In genomic region chr13:56516816-56517215, GRCm38 (mm10) we compare ENCODE assay signal across 28 mouse cellular contexts. TPM values are rescaled to one million over a fixed set of nuclear protein-coding genes. Genes with fewer than 3 reads are reported as not detected.
DNase-seq lines count a peak whose midpoint lies in the region; ATAC-seq lines count a peak whose summit lies in the region.
"Had no signal": no experiment of that assay in that cellular context is flagged by ENCODE, and none has a peak within 500 bp of the region (broad histone marks: within the 10 kb centered on the region; RNA-seq: fewer than 3 reads in every experiment).

No protein-coding gene starts in this region.

- no peak for ATAC-seq in forebrain, embryonic 14.5 days
- no peak for ATAC-seq in midbrain, embryonic 14.5 days (ENCODE audit: low FRiP score, low TSS enrichment)
- no peak for ATAC-seq in midbrain, embryonic 11.5 days (ENCODE audit: low FRiP score)
- ATAC-seq in hindbrain, embryonic 12.5 days (ENCODE audit: low FRiP score), result no peak
- ATAC-seq: forebrain, embryonic 16.5 days; hindbrain, embryonic 16.5 days; Patski had no signal

- no peaks in the 10 kb centered on the region for H3K4me1 ChIP-seq in forebrain, embryonic 14.5 days (ENCODE audit: control insufficient read depth, insufficient read depth, low read length)
- peaks cover 8% of the 10 kb centered on the region for H3K4me1 ChIP-seq in forebrain, embryonic 10.5 days
- no peaks in the 10 kb centered on the region for H3K4me1 ChIP-seq in midbrain, embryonic 14.5 days (ENCODE audit: control insufficient read depth, insufficient read depth, low read length)
- H3K4me1 ChIP-seq in midbrain, embryonic 11.5 days (ENCODE audit: control insufficient read depth, insufficient read depth, low read length), result peaks cover 3% of the 10 kb centered on the region; the same call in 1 of the 2 replicates
- no peaks in the 10 kb centered on the region for H3K4me1 ChIP-seq in hindbrain, embryonic 12.5 days
- H3K4me1 ChIP-seq: hindbrain, embryonic 13.5 days had no signal

- peak; percentile 20 for DNase-seq in forebrain, embryonic 14.5 days (ENCODE audit: low spot score)
- no peak for DNase-seq in forebrain, embryonic 10.5 days (ENCODE audit: extremely low spot score, low spot score)
- DNase-seq in midbrain, embryonic 14.5 days, result peak; percentile 24
- no peak for DNase-seq in midbrain, embryonic 11.5 days (ENCODE audit: low spot score, missing footprints)
- peak; percentile 17 for DNase-seq in Muller cell, postnatal 12 days (ENCODE audit: inconsistent ontology term)
- DNase-seq in retina, postnatal 1 day, result peak; percentile 75
- no peak for DNase-seq in embryo, embryonic 11 days
- DNase-seq: adrenal gland, postnatal 10 days; adrenal gland, postnatal 36 days; cerebellum, adult 11-12 months; cerebellum, adult 8-10 months; cerebellum, postnatal 10 days; cerebellum, postnatal 36 days; gastrocnemius, adult 2 months; gastrocnemius, postnatal 14 days had no signal

- WGBS in forebrain, embryonic 14.5 days, result 4% methylated on average over 7 of the region's 7 CpGs
- WGBS in forebrain, embryonic 10.5 days, result 35% methylated on average over 7 of the region's 7 CpGs
- 16% methylated on average over 7 of the region's 7 CpGs for WGBS in midbrain, embryonic 14.5 days
- WGBS in midbrain, embryonic 11.5 days, result 24% methylated on average over 7 of the region's 7 CpGs
- 54% methylated on average over 7 of the region's 7 CpGs for WGBS in hindbrain, embryonic 12.5 days

- no peaks in the 10 kb centered on the region for H3K36me3 ChIP-seq in forebrain, embryonic 14.5 days (ENCODE audit: control insufficient read depth, insufficient read depth, low read length)
- no peaks in the 10 kb centered on the region for H3K36me3 ChIP-seq in forebrain, embryonic 10.5 days (replicated peaks)
- H3K36me3 ChIP-seq in midbrain, embryonic 14.5 days (ENCODE audit: control insufficient read depth, insufficient read depth, low read length), result no peaks in the 10 kb centered on the region
- no peaks in the 10 kb centered on the region for H3K36me3 ChIP-seq in midbrain, embryonic 11.5 days (ENCODE audit: control insufficient read depth, insufficient read depth, low read length)
- H3K36me3 ChIP-seq in hindbrain, embryonic 12.5 days, result no peaks in the 10 kb centered on the region
- H3K36me3 ChIP-seq: hindbrain, embryonic 13.5 days had no signal

- no peaks in the 10 kb centered on the region for H3K27me3 ChIP-seq in forebrain, embryonic 14.5 days (replicated peaks; ENCODE audit: control insufficient read depth, insufficient read depth, low read length)
- no peaks in the 10 kb centered on the region for H3K27me3 ChIP-seq in forebrain, embryonic 10.5 days (ENCODE audit: poor library complexity, severe bottlenecking)
- H3K27me3 ChIP-seq in midbrain, embryonic 14.5 days (ENCODE audit: control insufficient read depth, insufficient read depth, low read length), result no peaks in the 10 kb centered on the region
- H3K27me3 ChIP-seq in midbrain, embryonic 11.5 days (ENCODE audit: control insufficient read depth, insufficient read depth, low read length), result no peaks in the 10 kb centered on the region
- no peaks in the 10 kb centered on the region for H3K27me3 ChIP-seq in hindbrain, embryonic 12.5 days
- H3K27me3 ChIP-seq: hindbrain, embryonic 13.5 days; Patski had no signal

- H3K4me3 ChIP-seq in forebrain, embryonic 14.5 days (ENCODE audit: low read depth, low read length), result no peak overlapping the region
- H3K4me3 ChIP-seq in forebrain, embryonic 10.5 days, result no peak overlapping the region
- H3K4me3 ChIP-seq in midbrain, embryonic 14.5 days (replicated peaks; ENCODE audit: low read depth, low read length), result no peak overlapping the region
- H3K4me3 ChIP-seq in midbrain, embryonic 11.5 days (ENCODE audit: low read depth, low read length), result no peak overlapping the region
- H3K4me3 ChIP-seq in hindbrain, embryonic 12.5 days, result no peak overlapping the region
- H3K4me3 ChIP-seq: gastrocnemius, adult 2 months; hindbrain, embryonic 13.5 days had no signal

- no peak overlapping the region for H3K4me2 ChIP-seq in forebrain, embryonic 14.5 days (ENCODE audit: low read length)
- no peak overlapping the region for H3K4me2 ChIP-seq in midbrain, embryonic 14.5 days (ENCODE audit: low read length)
- H3K4me2 ChIP-seq in midbrain, embryonic 11.5 days, result no peak overlapping the region
- H3K4me2 ChIP-seq in hindbrain, embryonic 12.5 days (replicated peaks), result no peak overlapping the region
- H3K4me2 ChIP-seq: heart, embryonic 11.5 days; hindbrain, embryonic 13.5 days had no signal

- H3K9ac ChIP-seq in forebrain, embryonic 14.5 days (ENCODE audit: low read length), result no peak overlapping the region
- no peak overlapping the region for H3K9ac ChIP-seq in midbrain, embryonic 14.5 days (replicated peaks; ENCODE audit: low read length)
- no peak overlapping the region for H3K9ac ChIP-seq in midbrain, embryonic 11.5 days (ENCODE audit: low read length)
- no peak overlapping the region for H3K9ac ChIP-seq in hindbrain, embryonic 12.5 days
- H3K9ac ChIP-seq: hindbrain, embryonic 13.5 days had no signal

- no peak overlapping the region for H3K27ac ChIP-seq in forebrain, embryonic 14.5 days (ENCODE audit: low read depth, low read length)
- H3K27ac ChIP-seq in forebrain, embryonic 10.5 days, result no peak overlapping the region
- no peak overlapping the region for H3K27ac ChIP-seq in midbrain, embryonic 14.5 days (replicated peaks; ENCODE audit: low read depth, low read length)
- no peak overlapping the region for H3K27ac ChIP-seq in midbrain, embryonic 11.5 days (ENCODE audit: low read depth, low read length)
- no peak overlapping the region for H3K27ac ChIP-seq in hindbrain, embryonic 12.5 days
- H3K27ac ChIP-seq: gastrocnemius, adult 2 months; hindbrain, embryonic 13.5 days had no signal

- H3K9me3 ChIP-seq in forebrain, embryonic 14.5 days (replicated peaks; ENCODE audit: control insufficient read depth, low read length), result no peaks in the 10 kb centered on the region; the same call in 1 of the 2 replicates
- peaks cover 5% of the 10 kb centered on the region; the same call in 1 of the 2 replicates for H3K9me3 ChIP-seq in forebrain, embryonic 10.5 days
- H3K9me3 ChIP-seq in midbrain, embryonic 14.5 days (ENCODE audit: control insufficient read depth, low read length), result no peaks in the 10 kb centered on the region
- H3K9me3 ChIP-seq in midbrain, embryonic 11.5 days (ENCODE audit: control insufficient read depth, low read length), result no peaks in the 10 kb centered on the region
- H3K9me3 ChIP-seq in hindbrain, embryonic 12.5 days (replicated peaks), result no peaks in the 10 kb centered on the region
- H3K9me3 ChIP-seq: hindbrain, embryonic 13.5 days had no signal

RNA-seq across cellular contexts. Expression of gene Fbxl21, which starts 5.5 kb away (rescaled TPM):
- 2.9 and 3.5 TPM in 2 replicates for polyA plus RNA-seq in forebrain, embryonic 14.5 days (2014; fragmentation: Nextera tagmentation; extraction: Ambion mirVana)
- polyA plus RNA-seq in forebrain, embryonic 10.5 days (2016; fragmentation: Nextera tagmentation; extraction: Ambion mirVana), result 1.3 and 1.5 TPM in 2 replicates
- polyA plus RNA-seq in midbrain, embryonic 14.5 days (2014; fragmentation: Nextera tagmentation; extraction: Ambion mirVana), result 3.3 and 3.7 TPM in 2 replicates
- 1.9 and 3.0 TPM in 2 replicates for polyA plus RNA-seq in midbrain, embryonic 11.5 days (2014; fragmentation: Nextera tagmentation; extraction: Ambion mirVana)
- polyA plus RNA-seq in hindbrain, embryonic 12.5 days (2016; fragmentation: Nextera tagmentation; extraction: Ambion mirVana), result 1.8 and 3.6 TPM in 2 replicates

RNA-seq across cellular contexts. Expression of gene Lect2, which starts 31.5 kb away (rescaled TPM):
- not detected in 2 replicates for polyA plus RNA-seq in forebrain, embryonic 14.5 days (2014; fragmentation: Nextera tagmentation; extraction: Ambion mirVana)
- not detected in 2 replicates for polyA plus RNA-seq in forebrain, embryonic 10.5 days (2016; fragmentation: Nextera tagmentation; extraction: Ambion mirVana)
- polyA plus RNA-seq in midbrain, embryonic 14.5 days (2014; fragmentation: Nextera tagmentation; extraction: Ambion mirVana), result not detected in 2 replicates
- polyA plus RNA-seq in midbrain, embryonic 11.5 days (2014; fragmentation: Nextera tagmentation; extraction: Ambion mirVana), result not detected in 2 replicates
- polyA plus RNA-seq in hindbrain, embryonic 12.5 days (2016; fragmentation: Nextera tagmentation; extraction: Ambion mirVana), result not detected in 2 replicates
- polyA plus RNA-seq: cortical plate, adult 2 months; embryonic facial prominence, embryonic 11.5 days; forebrain, embryonic 11.5 days; forebrain, embryonic 16.5 days; frontal cortex, adult 2 months; heart, embryonic 14.5 days; heart, postnatal 0 days; hindbrain, embryonic 13.5 days; hindbrain, embryonic 16.5 days; Patski had no signal

RNA-seq across cellular contexts. Expression of gene Il9, which starts 34.8 kb away (rescaled TPM):
- not detected in 2 replicates for polyA plus RNA-seq in forebrain, embryonic 14.5 days (2014; fragmentation: Nextera tagmentation; extraction: Ambion mirVana)
- polyA plus RNA-seq in forebrain, embryonic 10.5 days (2016; fragmentation: Nextera tagmentation; extraction: Ambion mirVana), result not detected in 2 replicates
- polyA plus RNA-seq in midbrain, embryonic 14.5 days (2014; fragmentation: Nextera tagmentation; extraction: Ambion mirVana), result not detected in 2 replicates
- not detected in 2 replicates for polyA plus RNA-seq in midbrain, embryonic 11.5 days (2014; fragmentation: Nextera tagmentation; extraction: Ambion mirVana)
- not detected in 2 replicates for polyA plus RNA-seq in hindbrain, embryonic 12.5 days (2016; fragmentation: Nextera tagmentation; extraction: Ambion mirVana)
- polyA plus RNA-seq: cortical plate, adult 2 months; embryonic facial prominence, embryonic 11.5 days; embryonic facial prominence, embryonic 14.5 days; forebrain, embryonic 11.5 days; forebrain, embryonic 16.5 days; frontal cortex, adult 2 months; heart, embryonic 11.5 days; heart, embryonic 14.5 days; heart, postnatal 0 days; hindbrain, embryonic 13.5 days; hindbrain, embryonic 16.5 days; Patski had no signal

Comparison
In these comparisons a context has a peak if more than half of its experiments do, and no peak if none do; other contexts are left out.
1. DNase-seq: peak in forebrain, embryonic 14.5 days (single experiment), midbrain, embryonic 14.5 days (single experiment), Muller cell, postnatal 12 days (single experiment) and retina, postnatal 1 day (single experiment); none in forebrain, embryonic 10.5 days (single experiment), midbrain, embryonic 11.5 days (single experiment) and embryo, embryonic 11 days (single experiment).